Mouse (Mus musculus): ENCODE results near the gene Rnpc3. TPM values are rescaled to one million over a fixed set of nuclear protein-coding genes. Genes with fewer than 3 reads are reported as not detected.

The Rnpc3 gene
- polyA plus RNA-seq, 1 experiment from 2014 or later, result 32.1 TPM

DNA sequence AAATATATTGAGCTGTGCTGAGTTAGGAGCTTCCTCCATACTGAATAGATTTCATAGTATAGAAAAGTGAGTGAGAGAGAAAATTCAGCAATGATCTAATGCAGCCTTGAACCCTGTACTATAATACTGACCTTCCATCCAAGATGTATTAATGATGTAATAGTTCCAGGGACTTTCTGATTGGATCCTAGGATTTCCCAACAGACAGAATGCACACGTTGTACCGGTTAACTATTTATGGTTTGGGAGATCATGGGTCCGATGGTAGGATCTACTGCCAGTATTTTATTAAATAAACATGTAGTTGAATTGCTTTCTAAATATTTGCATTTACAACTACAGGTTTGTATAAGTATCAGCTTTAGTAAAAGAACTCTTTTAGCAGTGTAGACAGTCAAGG is 57.8 kb downstream of the Rnpc3 start:
- WGBS, result 57% methylated on average over 3 of the region's 3 CpGs
- no peaks in the 10 kb centered on the region for H3K4me1 ChIP-seq
- H3K9me3 ChIP-seq, result no peaks in the 10 kb centered on the region
- H3K27ac ChIP-seq, result no peak overlapping the region
- no peaks in the 10 kb centered on the region for H3K27me3 ChIP-seq (replicated peaks)
- no peak overlapping the region for H3K9ac ChIP-seq
- H3K36me3 ChIP-seq, result no peaks in the 10 kb centered on the region
- no peak overlapping the region for H3K4me2 ChIP-seq
- no peak for ATAC-seq (ENCODE audit: insufficient read depth, low FRiP score, low read depth)
- H3K4me3 ChIP-seq (replicated peaks), result no peak overlapping the region

Other genes starting within 250 kb of the Rnpc3 start
- gene Amy2a1, start 97.7 kb downstream of the Rnpc3 start, polyA plus RNA-seq (2015; fragmentation: Nextera tagmentation; extraction: Ambion mirVana), result 3,476 and 4,812 TPM in 2 replicates
- 3.0 and 3.6 TPM in 2 replicates for gene Amy1, start 23.4 kb downstream of the Rnpc3 start, polyA plus RNA-seq (2015; fragmentation: Nextera tagmentation; extraction: Ambion mirVana)

Data from stomach, embryonic 15.5 days (tissue).